Mouse (Mus musculus): Measurements from ENCODE around the gene Castor1.
A peak's percentile ranks its signal among the peaks of the same experiment; 100 is the strongest.

Gene Castor1

DNA sequence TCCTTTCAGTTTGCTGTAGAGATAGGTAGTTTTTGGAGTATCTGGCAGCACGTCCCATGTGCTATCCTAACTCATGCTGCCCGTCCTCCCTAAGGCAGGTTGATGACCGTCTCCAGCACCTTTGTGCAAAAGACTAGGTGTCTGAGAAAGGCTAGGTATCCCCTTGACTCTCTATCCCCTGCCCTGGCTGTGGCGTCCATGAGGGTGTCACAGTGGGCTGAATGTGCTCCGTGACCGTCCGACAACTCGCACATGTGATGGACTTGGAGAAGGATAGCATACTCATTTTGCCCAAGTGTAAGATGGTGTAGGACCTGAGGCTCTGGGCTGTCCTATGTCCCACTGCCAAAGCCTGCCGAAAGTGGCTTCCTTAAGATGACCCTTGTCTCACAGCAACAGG is 10.4 kb upstream of the Castor1 start:
- no peak for DNase-seq

DNA sequence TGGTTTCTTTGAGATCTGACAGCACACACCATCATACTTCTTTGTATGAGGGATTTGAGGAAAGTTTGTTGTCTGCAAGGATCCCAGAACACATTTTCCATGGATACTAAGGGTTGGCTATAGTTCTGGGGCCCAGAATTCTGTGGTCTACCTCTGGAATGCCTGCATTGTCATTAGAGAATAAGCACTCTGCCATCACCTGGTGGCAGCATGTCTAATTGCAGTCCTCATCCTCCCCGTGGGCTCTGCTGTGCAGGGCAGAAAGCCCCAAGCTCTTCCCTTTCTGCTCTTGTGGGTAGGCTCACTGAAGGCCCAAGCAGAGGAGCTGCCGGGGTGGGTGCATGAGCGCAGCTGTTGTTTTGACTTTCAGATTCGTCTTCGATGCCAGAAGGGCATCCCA is 8.5 kb upstream of the Castor1 start:
- DNase-seq: no peak

DNA sequence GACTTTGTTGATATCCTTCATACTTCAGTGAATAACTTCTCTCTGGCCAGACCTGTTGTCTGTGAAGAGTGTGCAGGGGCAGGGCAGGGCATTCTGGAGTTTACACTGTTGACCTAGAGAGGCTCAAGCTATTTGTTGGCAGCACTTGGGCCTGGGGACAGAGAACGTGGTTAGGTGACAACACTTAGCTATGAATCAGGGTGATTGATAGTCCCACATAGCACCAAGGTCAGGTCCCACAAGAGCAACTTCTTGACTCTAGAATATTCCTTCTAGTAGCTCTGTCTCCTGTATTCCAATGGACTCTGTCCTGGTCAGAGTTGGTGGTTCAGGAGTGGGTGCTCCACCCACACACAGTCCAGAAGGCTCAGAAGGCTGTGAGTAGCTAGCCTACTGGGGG is 7.2 kb upstream of the Castor1 start:
- DNase-seq: no peak

GRCm38 (mm10) chr11:4213107-4213506 is 4.9 kb upstream of the Castor1 start:
- no peak for DNase-seq

GRCm38 (mm10) chr11:4214572-4214971 is 3.5 kb upstream of the Castor1 start:
- no peak for DNase-seq

DNA sequence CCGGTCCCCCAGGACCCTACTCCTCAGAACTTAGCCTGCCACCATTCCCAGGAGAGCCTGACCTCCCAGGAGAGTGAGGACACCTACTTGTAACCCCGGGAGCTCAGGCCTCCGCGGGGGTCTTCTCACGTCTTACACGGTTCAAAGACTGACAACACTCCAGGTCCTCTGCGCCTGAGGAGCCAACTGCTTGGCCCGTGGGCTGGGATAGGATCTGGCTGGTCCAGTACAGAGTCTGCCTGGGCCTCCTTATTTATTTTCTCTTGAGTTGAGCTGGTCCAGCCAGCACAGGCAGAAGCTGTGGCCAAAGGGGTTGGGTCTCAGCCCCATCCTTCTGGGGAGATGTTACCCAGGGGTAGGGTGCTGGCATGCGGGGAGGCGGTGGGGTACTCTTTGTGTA is 3.0 kb upstream of the Castor1 start:
- no peak for DNase-seq

DNA sequence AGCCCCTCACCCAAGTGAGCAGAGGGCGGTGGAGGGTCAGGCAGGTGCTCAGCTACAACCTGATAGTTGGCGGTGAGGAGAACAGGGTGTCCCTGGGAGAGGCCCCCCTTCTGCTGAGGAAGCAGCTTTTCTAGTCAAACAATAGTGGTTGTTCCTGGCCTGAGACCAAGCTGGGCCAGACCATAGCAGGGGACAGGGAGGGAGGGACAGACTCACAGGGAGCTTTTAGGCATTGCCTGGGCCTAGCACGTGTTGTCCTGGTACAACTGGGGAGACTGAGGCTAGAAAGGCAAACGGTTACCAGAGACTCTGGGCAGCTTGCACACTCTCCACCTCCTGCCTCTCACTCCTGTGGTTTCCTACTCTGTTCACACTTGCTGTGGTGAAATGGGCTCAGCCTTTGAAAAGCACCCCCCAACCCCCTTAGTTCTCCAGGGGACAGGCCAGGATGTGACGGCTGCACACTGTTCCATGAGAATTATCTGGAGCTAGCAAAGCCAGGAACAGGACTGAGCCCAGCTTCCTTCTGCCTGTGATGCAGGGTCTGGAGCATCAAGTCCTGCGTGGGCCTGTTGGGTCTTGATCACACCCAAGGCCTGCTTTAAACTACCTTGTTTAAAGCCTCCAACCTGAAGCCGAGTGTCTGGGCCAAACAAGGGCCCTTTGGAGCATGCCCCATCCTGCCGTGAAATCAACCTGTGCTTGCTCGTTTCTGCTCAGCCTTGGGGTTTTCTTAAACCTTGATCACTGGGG is 1.6 kb upstream of the Castor1 start:
- DNase-seq: no peak

- DNase-seq: no peak
Measured at GRCm38 (mm10) chr11:4218637-4219036, 612 bp downstream of the Castor1 start.

GRCm38 (mm10) chr11:4219317-4219751 is 1.3 kb downstream of the Castor1 start:
- DNase-seq: peak; percentile 46 to 68

GRCm38 (mm10) chr11:4219908-4220307 is 1.9 kb downstream of the Castor1 start:
- DNase-seq: no peak

GRCm38 (mm10) chr11:4220443-4221400 is 2.7 kb downstream of the Castor1 start:
- peak; percentile 75 to 94 for DNase-seq

- DNase-seq: no peak
Measured at GRCm38 (mm10) chr11:4222046-4222950, 4.3 kb downstream of the Castor1 start.

GRCm38 (mm10) chr11:4223393-4224188 is 5.6 kb downstream of the Castor1 start:
- no peak for DNase-seq

DNA sequence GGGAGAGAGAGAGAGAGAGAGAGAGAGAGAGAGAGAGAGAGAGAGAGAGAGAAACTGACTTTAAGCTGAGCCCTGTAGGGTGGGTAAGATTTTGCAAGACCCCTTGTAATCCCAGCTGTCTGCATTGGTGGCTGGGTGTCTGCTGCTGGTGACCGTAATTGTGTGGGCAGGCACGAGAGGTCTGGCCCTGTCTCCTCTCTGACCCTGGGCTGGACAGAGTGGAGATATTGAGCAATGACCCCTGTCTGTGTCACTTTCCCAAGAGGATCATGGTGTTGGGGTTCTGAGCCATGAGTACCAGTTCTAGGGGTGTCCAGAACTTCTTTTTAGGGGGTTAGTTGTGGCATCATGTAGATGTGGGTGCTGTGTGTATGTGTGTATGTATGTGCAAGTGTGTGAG is 6.2 kb downstream of the Castor1 start:
- DNase-seq: no peak

- no peak for DNase-seq
Measured at GRCm38 (mm10) chr11:4226569-4227325, 8.7 kb downstream of the Castor1 start.

- no peak for DNase-seq
Measured at GRCm38 (mm10) chr11:4228463-4228862, 10.4 kb downstream of the Castor1 start.

DNA sequence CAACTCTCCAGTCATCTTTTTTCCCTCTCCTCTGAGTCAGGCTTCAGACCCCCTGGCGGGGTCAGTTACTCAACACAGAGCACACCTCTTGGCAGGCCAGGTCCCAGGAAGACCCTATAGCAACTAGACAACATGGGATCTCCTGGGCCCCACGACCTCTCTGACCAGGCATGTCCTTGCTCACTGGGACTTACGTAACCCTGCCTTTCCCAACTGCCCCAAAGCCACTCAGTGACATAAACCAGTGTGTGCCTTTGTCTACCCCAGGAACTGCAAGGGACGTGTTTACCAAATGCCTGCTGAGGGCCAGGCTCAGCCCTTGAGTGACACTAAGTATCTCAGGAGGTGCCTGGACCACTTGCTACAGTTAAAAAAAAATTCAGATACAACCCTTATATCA is 11.8 kb downstream of the Castor1 start:
- no peak for DNase-seq

DNA sequence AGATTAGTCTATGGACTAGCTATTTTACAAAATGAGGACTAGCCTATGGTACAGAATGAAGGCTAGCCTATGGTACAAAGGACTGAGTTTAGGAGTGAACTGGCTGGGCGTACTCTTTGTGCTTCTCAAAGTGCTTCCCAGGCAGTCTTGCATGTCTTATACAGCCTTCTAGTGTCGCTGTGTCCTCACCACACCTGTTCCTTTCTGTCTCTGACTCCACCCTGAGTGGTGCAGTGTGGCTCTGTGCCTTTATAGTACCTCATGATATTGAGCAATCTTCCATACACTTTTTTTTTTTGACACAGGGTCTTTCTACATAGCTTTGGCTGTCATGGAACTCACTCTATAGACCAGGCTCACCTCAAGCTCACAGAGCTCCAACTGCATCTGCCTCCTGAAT is 13.4 kb downstream of the Castor1 start:
- DNase-seq: no peak

- no peak for DNase-seq
Measured at GRCm38 (mm10) chr11:4232644-4233043, 14.6 kb downstream of the Castor1 start.

DNA sequence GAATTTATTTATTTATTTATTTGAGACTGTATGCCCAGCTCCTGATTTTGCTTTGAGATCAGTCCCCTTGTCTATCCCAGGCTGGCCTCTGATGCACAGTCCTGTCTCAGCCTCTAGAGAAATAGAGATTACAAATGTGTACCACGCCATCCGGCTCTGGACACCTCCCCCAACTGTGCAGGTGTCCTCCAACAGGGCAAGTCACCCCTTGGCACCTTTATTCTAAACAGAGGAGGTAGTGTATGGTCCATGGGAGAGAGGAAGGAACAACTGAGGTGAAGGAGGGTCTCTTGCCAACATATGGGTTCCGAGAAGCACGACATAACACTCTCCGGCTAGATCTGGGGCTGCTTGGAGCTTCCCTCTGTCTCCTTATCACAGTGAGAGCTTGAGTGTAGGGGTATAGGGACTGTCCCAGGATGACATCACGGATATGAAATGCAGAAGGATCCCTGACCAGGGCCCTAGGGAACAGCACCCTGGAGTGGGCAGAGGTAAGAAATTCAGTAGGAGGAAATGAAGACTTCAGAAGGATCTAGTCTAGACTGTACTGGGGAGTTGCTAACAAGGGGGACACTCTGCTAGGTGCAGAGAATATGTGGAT is 17.1 kb downstream of the Castor1 start:
- DNase-seq: no peak

All from spleen, adult 18-20 months (tissue).